Mouse (Mus musculus) stomach, embryonic 14.5 days (tissue): ENCODE measurements around the gene Uhrf1bp1l. TPM values are rescaled to one million over a fixed set of nuclear protein-coding genes. Genes with fewer than 3 reads are reported as not detected.

Experiments used
- ATAC-seq: fragments of 200-750 bp; cut with Nextera tagmentation; 2 replicates; pipeline ENCODE4 v1.8.0; 2017; ENCODE audit warnings: low read depth, moderate TSS enrichment; ENCODE audit not compliant: insufficient number of reproducible peaks, insufficient read depth, low FRiP score
- H3K27ac ChIP-seq: fragments of 300-500 bp; sonication (generic); 2 replicates; pipeline ENCODE4 v1.5.1; 2014; ENCODE audit warnings: mild to moderate bottlenecking, low read length, moderate library complexity, mixed read lengths
- H3K27me3 ChIP-seq: fragments of 300-500 bp; sonication (generic); 2 replicates; pipeline ENCODE4 v1.6.1; 2014; ENCODE audit warnings: low read length, control low read depth, mixed read lengths; ENCODE audit not compliant: control insufficient read depth, insufficient read depth
- H3K36me3 ChIP-seq: fragments of 300-500 bp; sonication (generic); 2 replicates; pipeline ENCODE4 v1.6.1; 2014; ENCODE audit warnings: mild to moderate bottlenecking, control low read depth, low read length, moderate library complexity, mixed read lengths; ENCODE audit not compliant: control insufficient read depth, insufficient read depth
- H3K4me1 ChIP-seq: fragments of 300-500 bp; sonication (generic); 2 replicates; pipeline ENCODE4 v1.6.1; 2014; ENCODE audit warnings: low read length, control low read depth, mixed read lengths; ENCODE audit not compliant: control insufficient read depth, insufficient read depth
- H3K4me2 ChIP-seq: fragments of 300-500 bp; sonication (generic); replicated peaks from 2 replicates; pipeline ENCODE4 v1.6.1; 2014; ENCODE audit warnings: low read depth, low read length, control low read depth
- H3K4me3 ChIP-seq: fragments of 300-500 bp; sonication (generic); 2 replicates; pipeline ENCODE4 v1.5.1; 2014; ENCODE audit warnings: low read depth, low read length, control low read depth
- H3K9ac ChIP-seq: fragments of 300-500 bp; sonication (generic); replicated peaks from 2 replicates; pipeline ENCODE4 v1.6.1; 2014; ENCODE audit warnings: low read depth, mild to moderate bottlenecking, control low read depth, low read length, moderate library complexity, mixed read lengths
- H3K9me3 ChIP-seq: fragments of 300-500 bp; sonication (generic); 2 replicates; pipeline ENCODE4 v1.6.1; 2016; ENCODE audit warnings: low read depth, low read length, control low read depth; ENCODE audit not compliant: control insufficient read depth
- WGBS: fragments of 180-500 bp; shearing (Covaris S2); extraction: QIAGEN DNeasy Blood & Tissue Kit; methylation state at CpG from one replicate; pipeline ENCODE4 v1.1.7; 2014; 5-methylcytosine and 5-hydroxymethylcytosine counted together
- polyA plus RNA-seq: library from polyadenylated mRNA; unstranded; fragments of >200 nt; fragmentation: Nextera tagmentation; extraction: Ambion mirVana; gene quantifications from 2 replicates; pipeline ENCODE4 v1.2.1, GENCODE M21; 2014

Uhrf1bp1l gene
- polyA plus RNA-seq, 1 experiment from 2014 or later = 30.5 TPM

DNA sequence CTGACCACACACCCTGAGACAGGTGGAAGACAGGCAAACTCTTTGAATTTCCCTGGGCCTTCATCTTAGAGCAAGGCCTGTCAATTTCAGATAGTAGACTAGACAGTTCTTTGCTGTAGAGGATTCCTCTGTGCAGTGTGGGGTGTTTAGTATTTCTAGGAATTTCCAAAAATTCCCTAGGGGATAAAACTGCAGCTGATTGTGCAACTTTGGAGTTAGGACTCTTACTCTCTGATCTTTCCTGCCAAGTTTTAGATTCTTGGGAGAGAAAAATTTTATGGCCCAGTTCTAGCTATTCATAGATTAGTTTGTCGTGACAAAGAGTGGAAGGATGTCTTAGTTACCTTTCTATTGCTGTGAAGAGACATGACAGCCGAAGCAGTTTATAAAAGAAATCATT, 3.8 kb downstream of the Uhrf1bp1l start:
- Histone ChIP-seq H3K9me3 (no peaks in the 10 kb centered on the region), H3K4me2 (no peak overlapping the region), H3K4me3 (no peak overlapping the region), H3K9ac (no peak overlapping the region), H3K27ac (no peak overlapping the region), H3K27me3 (no peaks in the 10 kb centered on the region), H3K4me1 (0 out of 2 replicates have a peak, but pooled peaks cover 3% of the 10 kb centered on the region), H3K36me3 (no peaks in the 10 kb centered on the region)
- WGBS = 92% methylated on average over 2 of the region's 2 CpGs
- ATAC-seq = no peak

DNA sequence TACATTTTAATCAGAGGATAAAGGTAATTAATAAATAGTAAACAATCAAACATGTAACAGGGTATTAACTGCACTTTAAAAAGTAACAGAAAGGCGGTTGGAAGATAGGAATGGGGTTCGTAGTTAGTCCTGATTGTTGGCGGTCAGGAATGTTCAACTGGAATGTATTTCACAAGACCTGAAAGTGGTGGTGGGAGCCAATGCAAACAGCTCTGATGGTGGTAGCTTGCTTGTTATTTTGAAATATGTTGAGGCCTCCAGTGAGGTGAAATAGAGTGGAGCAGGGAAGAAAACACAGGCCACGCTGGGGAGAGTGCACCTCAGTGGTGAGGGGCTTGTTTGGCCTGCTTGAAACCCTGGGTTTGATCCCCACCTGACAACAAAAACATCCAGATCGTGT, 6.3 kb downstream of the Uhrf1bp1l start:
- H3K9ac ChIP-seq = no peak overlapping the region
- H3K9me3 ChIP-seq = no peaks in the 10 kb centered on the region
- no peaks in the 10 kb centered on the region for H3K36me3 ChIP-seq
- H3K27me3 ChIP-seq = no peaks in the 10 kb centered on the region
- ATAC-seq = no peak
- H3K27ac ChIP-seq = no peak overlapping the region
- no peak overlapping the region for H3K4me3 ChIP-seq
- H3K4me1 ChIP-seq = 0 out of 2 replicates have a peak, but pooled peaks cover 3% of the 10 kb centered on the region
- no peak overlapping the region for H3K4me2 ChIP-seq
- WGBS = 76% methylated on average over 5 of the region's 5 CpGs

DNA sequence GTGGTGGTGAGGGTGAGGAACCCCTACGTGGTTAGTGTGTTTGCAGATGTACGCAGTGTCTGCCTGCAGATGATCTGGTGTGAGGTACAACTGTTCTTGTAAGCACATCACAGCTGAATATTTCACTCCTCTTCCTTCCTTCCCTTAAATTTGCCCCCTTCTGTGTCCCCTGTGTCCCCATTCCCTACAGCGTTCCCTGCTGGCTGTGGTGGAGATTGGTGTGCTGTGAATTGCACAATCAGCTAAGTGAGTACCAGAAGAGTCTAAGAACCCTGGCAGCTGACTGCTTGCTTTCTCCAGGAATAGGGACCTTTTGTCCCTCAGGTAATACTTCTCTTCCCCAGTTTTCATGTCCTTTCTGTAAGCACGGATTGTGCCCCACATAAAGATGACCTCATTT, 10.4 kb downstream of the Uhrf1bp1l start:
- Histone ChIP-seq H3K4me2 (no peak overlapping the region), H3K9ac (no peak overlapping the region), H3K4me3 (no peak overlapping the region), H3K27ac (no peak overlapping the region), H3K4me1 (no peaks in the 10 kb centered on the region), H3K27me3 (no peaks in the 10 kb centered on the region), H3K9me3 (no peaks in the 10 kb centered on the region), H3K36me3 (no peaks in the 10 kb centered on the region)
- no peak for ATAC-seq
- 85% methylated on average over 4 of the region's 4 CpGs for WGBS

DNA sequence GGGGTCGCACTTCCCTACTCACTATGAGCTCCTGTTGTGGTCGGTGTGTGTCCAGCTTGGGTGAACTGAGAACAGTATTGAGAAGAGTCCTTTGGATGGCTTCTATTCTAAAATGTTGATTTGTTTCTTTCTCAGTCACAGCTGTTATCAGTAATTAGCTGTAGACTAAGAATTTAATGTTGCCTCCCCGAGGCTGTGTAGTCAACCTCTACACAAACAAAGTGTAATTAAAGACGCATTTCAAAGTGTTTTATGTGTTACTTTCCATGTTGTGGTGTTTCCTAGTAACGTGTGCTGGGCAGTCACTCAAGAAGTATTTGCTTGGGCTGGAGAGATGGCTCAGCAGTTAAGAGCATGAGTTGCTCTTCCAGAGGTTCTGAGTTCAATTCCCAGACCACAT, 16.0 kb downstream of the Uhrf1bp1l start:
- H3K4me3 ChIP-seq = no peak overlapping the region
- H3K27me3 ChIP-seq = no peaks in the 10 kb centered on the region
- no peaks in the 10 kb centered on the region for H3K36me3 ChIP-seq
- H3K4me2 ChIP-seq = no peak overlapping the region
- H3K9me3 ChIP-seq = no peaks in the 10 kb centered on the region
- no peak for ATAC-seq
- H3K4me1 ChIP-seq = no peaks in the 10 kb centered on the region
- H3K27ac ChIP-seq = no peak overlapping the region
- H3K9ac ChIP-seq = no peak overlapping the region
- WGBS = 88% methylated on average over 5 of the region's 5 CpGs

DNA sequence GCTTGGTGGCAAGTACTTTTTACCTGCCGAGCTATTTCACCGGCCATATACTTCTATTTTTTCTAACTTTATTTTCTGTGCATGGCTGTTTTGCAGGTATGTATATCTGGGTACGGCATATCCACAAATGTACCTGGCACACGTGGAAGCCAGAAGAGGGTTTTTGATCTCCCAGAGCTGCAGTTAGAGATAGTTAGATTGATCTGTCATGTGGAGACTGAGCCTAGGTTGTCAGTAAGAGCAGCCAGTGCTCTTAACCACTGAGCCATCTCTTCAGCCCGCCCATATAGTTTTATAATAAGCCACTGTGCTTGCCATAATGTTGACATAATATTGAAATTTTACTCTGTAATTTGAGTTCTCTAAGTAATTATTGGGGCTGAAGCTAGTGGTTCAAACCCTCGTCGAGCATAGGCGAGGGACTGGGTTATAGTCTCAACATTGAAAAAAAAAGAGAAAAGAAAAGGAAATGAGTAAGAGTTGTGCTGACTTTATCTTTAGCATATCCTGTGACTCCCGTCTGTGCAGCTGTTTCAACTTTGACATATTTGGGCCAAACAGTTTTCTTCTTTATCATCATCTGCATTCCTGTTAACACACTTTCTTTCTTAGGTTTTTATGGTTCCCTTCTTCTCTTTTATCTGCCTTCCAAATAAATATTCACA, 19.8 kb downstream of the Uhrf1bp1l start:
- H3K9ac ChIP-seq = no peak overlapping the region
- H3K27me3 ChIP-seq = no peaks in the 10 kb centered on the region
- H3K4me2 ChIP-seq = no peak overlapping the region
- no peak overlapping the region for H3K27ac ChIP-seq
- 71% methylated on average over 9 of the region's 9 CpGs for WGBS
- H3K4me1 ChIP-seq = no peaks in the 10 kb centered on the region
- no peak for ATAC-seq
- H3K36me3 ChIP-seq = no peaks in the 10 kb centered on the region
- H3K9me3 ChIP-seq = no peaks in the 10 kb centered on the region
- H3K4me3 ChIP-seq = no peak overlapping the region

DNA sequence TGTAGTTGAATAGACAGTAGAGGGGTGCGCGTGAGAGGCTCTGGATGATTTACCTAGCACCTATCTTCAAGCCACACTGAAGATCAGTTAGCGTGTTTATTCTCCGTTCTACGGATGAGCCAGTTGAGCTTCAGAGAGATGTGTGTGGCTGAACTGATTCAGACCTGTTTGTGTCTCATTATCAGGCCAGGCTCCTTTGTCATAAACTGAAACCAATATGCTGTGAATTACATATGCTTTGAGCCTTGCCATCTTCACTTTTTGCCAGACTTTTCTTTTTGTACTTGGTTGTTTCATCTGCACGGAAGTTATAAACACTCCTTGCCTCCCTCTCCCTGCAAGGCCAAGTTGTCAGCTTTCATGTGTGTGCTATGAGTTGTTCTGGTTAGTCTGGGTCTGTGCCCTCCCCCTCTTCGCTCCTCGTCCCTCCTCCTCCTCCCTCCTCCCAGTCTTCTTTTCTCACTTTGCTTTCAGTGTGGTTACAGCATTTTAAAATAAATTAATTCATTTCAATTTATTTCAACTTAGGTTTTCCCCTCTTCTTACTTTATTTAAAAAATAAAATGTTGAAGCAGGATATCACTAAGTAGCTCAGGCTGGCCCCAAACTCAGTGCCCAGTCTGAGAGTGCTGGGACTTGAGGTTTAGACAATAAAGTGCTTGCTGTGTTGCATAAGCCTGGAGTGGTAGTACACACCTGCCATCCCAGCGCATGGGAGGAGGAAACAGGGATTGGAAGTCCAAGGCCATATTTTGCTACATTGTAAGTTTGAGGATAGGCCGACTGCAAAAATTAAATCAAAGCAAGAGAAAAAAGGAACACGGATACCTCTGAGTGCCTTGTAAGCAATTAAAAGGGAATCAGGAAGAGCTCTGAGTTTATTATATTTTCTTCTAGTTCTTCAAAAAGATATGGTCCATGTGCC, 21.3 kb downstream of the Uhrf1bp1l start:
- H3K4me2 ChIP-seq = no peak overlapping the region
- H3K36me3 ChIP-seq = no peaks in the 10 kb centered on the region
- whole genome bisulfite sequencing = 83% methylated on average over 11 of the region's 11 CpGs
- ATAC-seq = no peak
- H3K27ac ChIP-seq = no peak overlapping the region
- no peaks in the 10 kb centered on the region for H3K27me3 ChIP-seq
- H3K9me3 ChIP-seq = no peaks in the 10 kb centered on the region
- no peak overlapping the region for H3K9ac ChIP-seq
- H3K4me3 ChIP-seq = no peak overlapping the region
- H3K4me1 ChIP-seq = no peaks in the 10 kb centered on the region

DNA sequence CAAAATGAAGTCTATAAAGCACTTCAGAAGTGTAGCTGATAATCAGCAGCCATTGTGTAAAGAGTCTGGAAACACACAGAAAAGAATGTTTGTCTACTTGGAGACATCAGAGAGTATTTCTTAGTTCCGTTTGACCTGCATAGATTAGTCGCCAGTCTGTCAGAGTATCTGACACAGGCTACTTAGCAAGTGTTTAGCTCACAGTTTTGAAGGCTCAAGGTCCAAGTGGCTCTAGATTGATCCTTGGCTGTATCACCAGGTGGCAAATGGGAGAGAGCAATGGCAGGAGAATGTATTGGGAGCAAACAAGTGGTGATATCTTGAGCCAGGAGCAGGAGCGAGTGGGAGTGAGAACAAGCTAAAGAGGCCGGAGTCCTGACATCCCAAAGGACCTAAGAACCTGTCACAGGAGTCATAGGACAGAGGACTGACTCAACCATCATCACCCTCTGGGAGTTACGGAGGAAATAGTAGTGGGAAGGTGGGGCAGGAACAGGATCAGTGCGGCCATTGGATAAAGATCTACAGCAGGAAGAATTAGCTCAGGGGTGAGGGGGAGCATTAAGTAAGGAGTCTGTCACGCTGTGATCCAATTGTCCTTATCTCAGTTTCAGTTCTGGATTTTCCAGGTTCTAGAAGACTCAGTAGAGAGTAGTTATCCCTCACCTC, 23.7 kb downstream of the Uhrf1bp1l start:
- WGBS = 72% methylated on average over 7 of the region's 7 CpGs
- no peak overlapping the region for H3K4me3 ChIP-seq
- no peaks in the 10 kb centered on the region for H3K9me3 ChIP-seq
- H3K4me1 ChIP-seq = no peaks in the 10 kb centered on the region
- ATAC-seq = peak; percentile 53; the same call in 1 of the 2 replicates
- H3K9ac ChIP-seq = no peak overlapping the region
- peak overlapping the region; percentile 58 for H3K27ac ChIP-seq
- no peak overlapping the region for H3K4me2 ChIP-seq
- no peaks in the 10 kb centered on the region for H3K27me3 ChIP-seq
- H3K36me3 ChIP-seq = no peaks in the 10 kb centered on the region

DNA sequence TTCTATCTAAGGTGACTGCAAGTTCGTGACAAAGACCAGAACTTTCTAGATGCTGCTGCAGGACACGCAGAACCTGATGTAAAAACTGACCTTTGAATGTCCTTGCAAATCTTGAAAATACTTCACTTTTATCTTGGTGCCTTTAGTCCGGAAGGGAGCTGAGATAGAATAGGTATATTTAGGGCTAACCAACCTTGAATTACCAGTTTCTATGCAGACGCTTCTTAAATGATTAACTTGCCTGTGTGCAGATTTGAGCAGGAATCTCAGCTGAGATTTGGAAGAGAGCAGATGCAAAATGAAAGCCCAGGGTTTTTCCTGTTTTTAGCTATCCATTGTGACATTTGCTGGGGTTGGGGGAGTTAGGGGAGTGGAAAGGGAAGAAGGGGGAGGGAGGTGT, 24.3 kb downstream of the Uhrf1bp1l start:
- H3K9me3 ChIP-seq = no peaks in the 10 kb centered on the region
- no peak overlapping the region for H3K4me2 ChIP-seq
- no peaks in the 10 kb centered on the region for H3K27me3 ChIP-seq
- ATAC-seq = peak; percentile 44
- WGBS = 60% methylated on average over 4 of the region's 4 CpGs
- H3K36me3 ChIP-seq = no peaks in the 10 kb centered on the region
- peak overlapping the region; percentile 58 for H3K27ac ChIP-seq
- H3K9ac ChIP-seq = no peak overlapping the region
- no peak overlapping the region for H3K4me3 ChIP-seq
- H3K4me1 ChIP-seq = no peaks in the 10 kb centered on the region
